Mouse (Mus musculus): ENCODE measurements around the gene Fbxl3.

Gene Fbxl3

DNA sequence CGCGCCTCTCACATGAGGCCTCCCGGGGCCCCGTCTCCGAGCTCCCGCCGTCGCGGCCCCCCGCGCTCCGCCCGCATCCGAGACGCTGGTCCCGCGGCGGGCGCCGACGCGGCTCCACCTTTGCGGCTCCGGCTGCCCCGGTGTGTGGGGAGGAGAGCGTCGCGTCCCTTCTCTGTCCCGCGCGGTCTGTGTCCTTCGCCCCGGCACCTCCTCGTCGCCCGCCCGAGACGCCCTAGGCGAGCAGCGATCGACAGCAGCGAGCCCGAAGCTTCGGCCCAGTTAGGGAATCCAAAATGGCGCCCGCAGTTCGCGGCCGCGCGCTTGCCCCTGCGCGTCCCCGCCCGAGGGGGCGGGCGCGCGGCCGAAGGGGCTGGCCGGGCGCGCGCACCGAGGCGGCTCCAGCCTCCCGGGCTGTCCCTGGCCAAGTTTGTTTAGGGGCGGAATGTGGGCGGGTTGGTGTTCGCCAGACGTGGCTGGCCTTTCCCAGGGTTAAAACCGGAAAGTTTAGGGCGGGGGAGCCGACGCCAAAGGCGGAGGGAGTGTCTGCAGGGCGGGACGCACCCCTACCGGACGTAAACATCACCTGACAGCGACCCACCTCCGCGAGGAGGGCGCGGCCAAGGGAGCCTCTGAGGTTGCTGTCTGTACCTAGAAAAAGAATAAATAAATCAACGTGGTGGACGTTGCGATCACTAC, at the start of gene Fbxl3:
Gene Fbxl3, minus strand, starts transcription at position 329 of the 696 bp plus-strand sequence.
- DNase-seq (ENCODE audit: low spot score in 2 of 2): peak; percentile 71 to 85

DNA sequence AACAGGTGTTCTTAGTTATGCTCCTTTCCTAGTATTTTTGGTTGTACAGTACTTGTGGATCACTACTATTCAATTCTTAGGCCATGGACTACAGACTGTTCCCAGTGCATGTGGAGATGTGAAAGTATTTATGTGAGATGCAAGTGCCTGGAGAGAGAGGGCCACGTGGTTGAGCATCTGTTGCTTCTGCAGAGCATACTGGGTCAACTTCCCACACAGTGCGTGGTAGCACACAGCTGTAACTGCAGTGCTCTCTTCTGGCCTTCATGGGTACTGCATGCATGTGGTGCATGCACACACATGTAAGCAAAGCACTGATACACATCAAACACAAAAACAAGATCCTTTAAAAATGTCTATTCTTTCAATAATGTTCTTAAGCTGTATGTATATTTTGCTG, 32.6 kb upstream of the Fbxl3 start:
- no peak for DNase-seq (ENCODE audit: low spot score in 2 of 2)

DNA sequence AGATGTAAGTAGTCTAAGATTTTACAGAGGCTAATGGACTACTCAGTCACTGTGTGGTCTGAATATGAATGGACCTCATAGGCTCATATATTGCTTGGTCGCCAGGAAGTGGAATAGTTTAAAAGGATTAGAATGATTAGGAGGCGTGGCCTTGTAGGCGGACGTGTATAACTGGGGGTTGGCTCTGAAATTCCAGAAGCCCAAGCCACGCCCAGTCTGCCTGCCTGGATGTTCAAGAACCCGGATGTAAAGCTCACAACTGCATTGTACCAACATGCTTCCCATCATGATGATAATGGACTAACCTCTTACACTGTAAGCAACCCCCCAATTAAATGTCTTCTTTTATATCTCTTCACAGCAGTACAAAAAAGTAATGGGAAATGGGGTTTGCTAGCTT, 26.4 kb upstream of the Fbxl3 start:
- no peak for DNase-seq (ENCODE audit: low spot score in 2 of 2)

DNA sequence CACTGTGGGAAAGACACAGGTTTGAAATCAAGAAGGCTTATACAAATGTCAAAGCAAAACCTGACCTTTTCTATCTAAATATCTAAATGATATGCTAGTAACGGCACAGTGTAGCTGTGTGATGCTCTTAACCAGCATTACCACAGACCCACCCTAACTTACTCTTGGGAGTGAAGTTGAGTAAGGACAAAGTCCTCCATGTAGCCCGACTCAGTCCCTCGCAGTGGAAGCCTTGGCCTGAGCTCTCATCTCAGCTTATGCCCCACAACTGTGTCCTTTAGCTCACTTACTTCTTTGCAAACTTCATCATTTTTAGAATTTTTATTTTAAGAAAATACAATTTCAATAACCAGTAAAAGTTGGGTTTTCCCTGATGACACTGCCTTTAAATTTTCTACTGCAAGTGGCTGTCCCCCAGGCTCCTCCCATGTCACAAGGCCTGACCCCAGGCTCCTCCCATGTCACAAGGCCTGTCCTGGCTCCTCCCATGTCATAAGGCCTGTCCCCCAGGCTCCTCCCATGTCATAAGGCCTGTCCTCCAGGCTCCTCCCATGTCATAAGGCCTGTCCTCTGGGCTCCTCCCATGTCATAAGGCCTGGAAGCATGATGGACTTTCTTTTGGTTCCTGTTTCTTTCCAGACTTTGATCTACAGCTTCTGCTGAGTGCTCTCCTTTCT, 15.8 kb upstream of the Fbxl3 start:
- no peak for DNase-seq (ENCODE audit: low spot score in 2 of 2)

DNA sequence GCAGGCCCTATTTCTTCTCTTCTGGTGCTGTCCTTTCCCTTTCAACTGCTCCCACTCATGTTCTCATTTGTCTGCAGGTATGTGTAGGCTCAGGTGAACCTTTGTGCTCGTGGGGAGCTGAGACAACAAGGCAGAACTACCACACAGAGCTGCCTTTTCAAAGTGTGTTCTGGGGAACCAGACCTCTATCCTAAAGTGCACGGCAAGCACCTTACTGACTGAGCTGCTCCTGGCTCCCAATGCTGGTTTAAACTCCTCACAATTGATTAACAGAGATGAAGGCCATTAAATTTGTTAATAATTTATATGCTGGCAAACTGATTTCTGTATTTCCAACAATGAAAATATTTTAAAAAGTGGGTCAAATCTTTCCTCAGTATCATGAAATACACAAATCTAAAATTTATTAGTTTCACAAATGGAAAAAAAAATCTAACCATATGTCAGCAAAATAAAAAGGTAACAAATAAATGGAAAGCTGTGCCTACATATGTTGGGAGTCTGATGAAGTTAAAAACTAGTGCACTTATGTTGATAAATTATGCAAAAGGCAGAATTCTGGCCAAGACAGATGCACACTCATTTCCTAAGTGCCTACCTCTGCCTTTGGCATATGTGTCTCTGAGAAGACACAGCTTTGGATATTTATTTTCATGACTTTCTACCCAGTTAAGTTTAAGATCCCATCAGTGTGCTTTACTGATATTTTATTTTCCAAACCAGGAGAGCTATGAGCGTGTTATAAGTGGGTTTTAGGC, 13.4 kb upstream of the Fbxl3 start:
- no peak for DNase-seq (ENCODE audit: low spot score in 2 of 2)

DNA sequence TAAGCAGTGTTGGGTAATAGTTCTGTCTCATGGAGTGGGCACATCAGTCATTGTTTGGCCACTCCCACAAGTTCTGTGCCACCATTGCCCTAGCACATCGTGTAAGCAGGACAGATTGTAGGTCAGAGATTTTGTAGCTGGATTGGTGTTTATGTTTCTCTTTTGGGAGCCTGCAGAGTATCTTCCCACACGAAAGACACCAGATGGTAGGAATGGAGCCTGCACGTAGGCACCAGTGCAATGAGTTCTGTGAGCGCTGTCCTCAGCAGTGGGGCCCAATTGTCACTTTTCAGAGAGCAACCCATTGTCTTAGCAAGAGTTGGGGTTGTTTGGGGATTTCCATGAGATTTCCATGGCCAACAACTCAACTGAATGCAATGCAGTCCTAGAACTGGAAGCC, 10.6 kb upstream of the Fbxl3 start:
- DNase-seq (ENCODE audit: low spot score in 2 of 2): peak in 1 of 2 experiments; percentile 58

DNA sequence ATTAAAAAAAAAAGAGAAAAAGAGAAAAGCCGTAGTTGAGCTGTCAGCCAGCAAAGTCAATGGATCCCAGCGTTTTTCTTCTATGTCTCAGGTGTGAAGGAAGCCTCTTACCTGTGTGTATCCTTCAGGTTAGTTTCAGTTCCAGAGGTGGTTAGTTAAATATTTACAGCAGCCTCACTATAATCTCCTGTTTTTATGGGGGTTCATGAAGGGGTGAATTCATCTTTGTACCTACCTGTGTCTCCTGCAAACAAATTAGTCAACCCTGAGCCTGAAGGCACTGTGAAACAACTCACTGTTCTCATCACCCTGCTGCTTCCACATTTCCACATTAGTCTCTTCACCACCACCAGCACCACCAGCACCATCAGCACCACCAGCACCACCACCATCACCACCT, 6.9 kb upstream of the Fbxl3 start:
- no peak for DNase-seq (ENCODE audit: low spot score in 2 of 2)

DNA sequence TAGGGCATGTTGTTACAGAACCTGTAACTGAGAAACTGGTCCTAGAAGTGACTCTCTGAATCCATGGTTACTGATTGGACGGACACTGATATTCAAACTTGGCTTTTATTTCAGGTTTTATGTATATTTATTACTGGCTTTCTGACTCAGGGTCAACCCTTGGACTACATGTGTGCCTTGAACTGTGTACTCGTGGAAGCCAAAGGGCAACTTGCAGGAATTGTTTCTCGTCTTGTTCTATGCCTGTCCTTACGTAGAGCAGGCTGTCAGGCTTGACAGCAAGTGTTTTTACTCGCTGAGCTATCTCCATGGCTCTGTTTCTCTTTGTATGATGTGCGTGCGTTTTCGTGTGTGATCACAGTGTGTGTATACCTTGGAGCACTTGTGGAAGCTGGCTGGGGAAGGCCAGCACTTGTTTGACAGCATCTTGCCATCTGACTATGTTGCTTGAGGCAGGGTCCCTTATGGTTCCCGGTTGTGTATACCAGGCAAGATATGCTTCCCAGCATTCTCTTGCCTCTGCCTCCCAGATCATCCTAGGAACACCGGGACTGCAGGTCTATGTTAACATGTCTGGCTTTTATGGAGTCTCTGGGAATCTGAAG, 3.5 kb upstream of the Fbxl3 start:
- DNase-seq (ENCODE audit: low spot score in 2 of 2): no peak

DNA sequence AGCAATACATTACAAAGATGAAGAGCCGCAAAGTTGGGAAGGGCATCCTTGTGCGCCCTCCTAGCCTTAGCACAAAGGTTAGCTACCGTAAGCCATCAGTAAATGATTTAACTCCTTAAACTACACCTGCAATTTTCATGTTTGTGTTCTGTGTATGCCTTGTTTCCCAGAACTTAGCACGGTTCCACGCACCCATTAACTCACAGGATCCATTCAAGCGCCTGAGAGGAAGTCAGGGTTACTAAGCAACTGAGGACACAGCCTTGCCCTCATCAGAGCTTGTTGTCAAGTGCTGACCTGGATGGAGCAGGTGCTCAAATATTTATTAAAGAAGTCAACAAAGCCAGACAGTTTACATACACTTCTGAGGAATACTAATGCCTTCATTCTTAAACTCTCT, 2.9 kb upstream of the Fbxl3 start:
- no peak for DNase-seq (ENCODE audit: low spot score in 2 of 2)

DNA sequence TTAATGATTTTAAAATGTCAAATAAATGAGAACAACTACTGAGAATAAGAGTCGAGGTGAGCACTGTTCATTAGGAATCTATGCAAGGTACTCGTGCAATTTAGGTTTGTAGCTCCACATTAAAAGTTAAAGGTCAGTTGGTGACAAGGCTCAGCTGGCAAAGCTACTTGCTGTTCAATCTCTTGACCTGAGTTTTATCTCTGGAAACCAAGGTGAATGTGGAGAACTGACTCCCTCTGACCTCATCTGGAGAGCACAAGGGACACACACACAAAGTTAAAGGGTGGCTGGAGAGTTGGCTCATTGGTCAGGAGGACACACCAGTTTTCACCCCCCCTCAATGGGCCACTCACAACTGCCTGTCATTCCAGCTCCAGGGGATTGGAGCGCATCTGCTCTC, 1.8 kb upstream of the Fbxl3 start:
- no peak for DNase-seq (ENCODE audit: low spot score in 2 of 2)

DNA sequence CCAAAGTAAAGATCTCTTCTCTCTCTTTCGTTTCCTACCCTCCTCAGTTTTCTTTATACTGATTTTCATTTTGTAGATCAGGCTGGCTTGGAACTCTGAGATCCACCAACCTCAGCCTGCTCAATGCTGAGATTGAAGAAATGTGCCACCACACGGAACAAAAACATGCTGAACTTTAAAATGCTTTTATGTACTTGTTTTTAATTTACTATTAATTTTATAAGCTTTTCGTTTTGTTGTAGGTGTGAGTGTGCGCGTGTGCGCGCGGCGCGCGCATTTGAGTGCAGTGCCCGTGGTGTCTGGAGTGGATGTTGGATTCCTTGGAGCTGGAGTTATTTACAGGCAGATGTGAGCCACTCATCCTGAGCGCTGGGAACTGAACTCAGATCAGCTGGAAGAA, 930 bp upstream of the Fbxl3 start:
- no peak for DNase-seq (ENCODE audit: low spot score in 2 of 2)

DNA sequence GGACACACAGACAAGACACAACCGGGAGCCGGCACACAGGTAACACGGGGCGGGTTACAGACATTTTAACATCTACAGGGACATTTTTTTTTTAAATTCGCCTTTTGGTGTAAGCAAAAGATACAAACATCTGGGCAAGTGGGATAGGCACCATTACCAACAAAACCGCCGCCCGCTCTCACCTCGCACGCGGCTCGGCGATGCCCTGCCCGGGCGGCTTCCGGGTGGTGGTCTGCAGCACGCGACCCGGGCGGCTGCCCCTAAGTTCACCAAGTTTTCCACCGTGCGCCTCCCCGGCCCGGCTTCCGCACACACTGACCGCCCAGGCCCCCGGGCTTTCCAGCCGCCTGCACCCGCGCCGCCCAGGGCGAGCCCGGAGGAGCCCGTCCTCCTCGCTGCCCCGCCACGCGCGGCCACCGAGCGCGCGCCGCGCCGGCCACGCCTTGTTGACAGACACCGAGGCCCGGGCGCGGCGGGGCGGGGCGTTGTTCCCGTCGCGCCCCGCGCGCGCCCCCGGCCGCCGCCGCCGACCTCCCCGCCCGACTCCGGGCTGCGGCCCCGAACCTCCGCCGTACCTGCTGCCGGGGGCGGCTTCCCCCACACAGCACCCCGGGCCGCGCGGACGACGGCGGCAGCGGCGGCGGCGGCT, 655 bp downstream of the Fbxl3 start:
- peak in 1 of 2 experiments; percentile 70 for DNase-seq (ENCODE audit: low spot score in 2 of 2)

DNA sequence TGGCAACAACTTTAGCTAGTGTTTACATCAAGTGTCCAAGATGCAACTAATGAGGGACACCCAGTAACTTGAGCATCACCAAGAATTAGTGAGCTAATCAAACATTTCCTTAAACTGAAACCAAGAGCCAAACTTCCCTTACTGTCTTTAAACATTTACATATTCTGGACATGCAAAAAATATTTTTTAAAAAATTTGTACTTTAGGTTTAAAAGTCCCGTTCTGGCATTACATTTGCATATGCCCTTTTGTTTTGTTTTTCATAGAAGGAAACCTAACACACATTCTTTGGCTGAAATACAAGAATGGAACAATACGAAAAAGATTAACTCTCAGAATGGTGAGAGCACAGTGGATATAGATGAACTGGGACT, 1.2 kb downstream of the Fbxl3 start:
- DNase-seq (ENCODE audit: low spot score in 2 of 2): no peak

DNA sequence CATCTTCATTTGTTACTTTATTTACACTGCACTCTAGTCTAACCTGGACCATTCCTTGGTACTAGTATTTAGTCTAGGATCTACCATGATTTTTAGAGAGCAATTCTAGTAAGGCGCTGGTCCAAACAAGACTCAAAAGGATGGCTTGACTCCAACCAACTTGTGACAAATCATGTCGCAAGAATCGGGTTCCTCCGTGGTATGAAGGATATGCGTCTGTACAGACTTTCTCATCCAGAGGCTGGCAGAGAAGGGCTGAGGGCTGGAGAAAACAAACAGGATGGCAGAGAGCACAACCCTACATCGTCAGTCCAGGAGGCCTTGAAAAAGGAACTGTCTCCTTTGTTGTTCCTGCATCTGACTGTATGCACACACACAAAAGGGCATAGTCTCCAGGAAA, 2.7 kb downstream of the Fbxl3 start:
- DNase-seq (ENCODE audit: low spot score in 2 of 2): no peak

DNA sequence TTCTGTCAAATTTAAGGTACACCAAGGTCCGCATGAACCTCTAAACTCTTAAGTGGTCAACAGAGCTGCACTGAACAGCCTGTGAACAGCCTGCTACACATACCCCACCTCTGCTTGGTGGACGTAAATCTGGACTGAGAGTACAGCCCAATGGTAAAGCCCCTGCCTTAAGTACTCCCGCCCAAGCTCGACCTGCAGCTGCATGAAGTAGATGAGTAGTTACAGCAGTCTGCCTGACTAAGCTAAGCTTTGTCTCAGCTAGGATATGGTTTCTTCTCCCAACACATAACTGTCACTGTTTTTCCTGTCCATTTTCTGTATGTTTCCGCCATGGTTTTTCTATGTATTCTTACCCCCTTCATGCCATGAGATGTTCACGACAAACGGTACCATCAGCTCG, 3.5 kb downstream of the Fbxl3 start:
- DNase-seq (ENCODE audit: low spot score in 2 of 2): no peak

DNA sequence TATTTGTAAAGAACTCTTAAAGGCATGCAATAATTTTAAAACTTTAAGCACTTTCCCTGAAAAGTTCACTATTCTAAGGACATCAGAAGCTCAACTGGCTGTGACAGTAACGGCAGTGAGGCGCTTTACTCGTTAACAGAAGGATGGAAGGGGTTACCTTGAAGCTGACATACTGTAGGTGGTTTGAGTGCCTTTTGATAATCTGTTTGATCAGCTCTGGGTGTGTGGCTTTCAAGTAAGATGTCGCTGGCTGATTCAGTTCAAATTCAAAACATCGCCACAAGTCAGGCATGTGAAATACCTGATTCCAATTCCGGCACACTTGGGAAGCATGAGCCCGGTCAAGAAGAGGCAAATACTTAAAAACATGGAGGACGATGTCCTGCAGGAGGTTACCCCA, 4.3 kb downstream of the Fbxl3 start:
- DNase-seq (ENCODE audit: low spot score in 2 of 2): no peak

DNA sequence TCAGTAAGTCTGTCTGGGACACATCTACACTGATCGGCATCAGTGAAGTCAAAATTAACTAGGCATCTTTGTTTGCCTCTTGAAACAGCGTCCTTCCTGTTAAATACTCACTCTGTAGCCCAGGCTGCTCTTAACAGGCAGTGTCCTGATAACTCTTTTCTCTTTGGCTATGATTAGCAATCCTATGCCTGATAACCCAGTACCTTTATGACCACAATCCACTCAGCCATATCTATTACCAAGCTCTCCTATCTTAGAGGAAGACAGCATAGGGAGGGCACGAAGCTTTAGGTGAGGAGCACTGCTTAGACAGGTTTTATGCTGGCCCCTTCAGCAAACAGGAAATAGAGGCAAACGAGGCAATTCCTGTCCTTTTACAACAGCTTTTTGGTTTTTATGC, 5.7 kb downstream of the Fbxl3 start:
- no peak for DNase-seq (ENCODE audit: low spot score in 2 of 2)

DNA sequence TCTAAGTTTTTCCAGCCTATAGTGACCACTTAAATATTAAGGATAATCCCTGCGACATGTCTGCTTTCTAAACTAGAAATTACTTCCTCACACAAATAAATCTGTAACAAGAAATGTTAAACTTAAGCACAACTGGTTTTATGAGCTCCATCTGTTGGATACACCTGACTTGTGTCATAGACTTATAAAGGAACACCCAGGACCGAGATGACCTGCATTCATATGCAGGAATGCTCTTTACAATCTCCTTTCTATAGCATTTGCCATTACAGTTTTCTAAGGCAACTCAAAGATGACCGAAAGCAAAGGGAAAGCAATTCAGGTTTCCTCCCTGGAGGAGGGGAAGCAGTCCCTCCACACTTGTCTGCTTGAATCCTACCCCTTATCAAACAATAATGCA, 6.1 kb downstream of the Fbxl3 start:
- DNase-seq (ENCODE audit: low spot score in 2 of 2): no peak

DNA sequence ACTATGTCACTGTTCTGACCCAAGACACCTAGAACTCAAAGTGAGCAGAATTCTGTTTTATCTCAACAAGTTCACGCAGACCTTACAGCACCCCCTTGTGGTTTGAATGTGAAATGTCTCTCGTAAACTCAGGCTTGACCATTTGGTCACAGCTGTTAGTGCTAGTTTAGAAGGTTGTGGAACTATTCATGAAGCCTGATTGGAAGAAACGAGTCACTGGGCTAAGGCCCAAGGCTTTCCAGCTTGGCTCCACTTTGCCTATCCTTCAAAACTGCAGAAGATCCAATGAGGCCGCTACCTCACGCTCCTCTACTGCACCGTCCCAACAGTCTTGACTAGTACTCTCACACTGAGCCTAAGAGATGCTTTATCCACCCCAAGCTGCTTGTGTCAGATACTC, 10.7 kb downstream of the Fbxl3 start:
- DNase-seq (ENCODE audit: low spot score in 2 of 2): peak in 1 of 2 experiments; percentile 44

DNA sequence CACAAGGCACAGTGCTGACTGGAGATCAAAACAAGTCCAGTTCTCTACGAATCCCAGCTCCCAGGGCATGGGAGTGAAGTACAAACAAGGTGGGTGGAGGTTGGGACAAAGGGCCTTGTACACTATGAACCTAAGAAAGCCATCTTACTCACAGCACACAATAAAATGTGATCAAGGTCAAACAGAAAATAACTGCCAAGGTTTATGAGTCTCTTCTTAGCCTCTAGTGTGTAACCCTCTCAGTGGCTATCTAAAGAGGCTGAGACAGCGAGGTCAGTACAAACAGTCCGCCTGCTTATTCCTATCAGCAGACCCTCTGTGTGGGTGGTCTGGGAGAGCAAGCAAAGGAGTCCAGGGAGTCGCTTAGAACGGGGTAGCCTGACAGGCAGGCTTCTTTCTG, 11.5 kb downstream of the Fbxl3 start:
- no peak for DNase-seq (ENCODE audit: low spot score in 2 of 2)

DNA sequence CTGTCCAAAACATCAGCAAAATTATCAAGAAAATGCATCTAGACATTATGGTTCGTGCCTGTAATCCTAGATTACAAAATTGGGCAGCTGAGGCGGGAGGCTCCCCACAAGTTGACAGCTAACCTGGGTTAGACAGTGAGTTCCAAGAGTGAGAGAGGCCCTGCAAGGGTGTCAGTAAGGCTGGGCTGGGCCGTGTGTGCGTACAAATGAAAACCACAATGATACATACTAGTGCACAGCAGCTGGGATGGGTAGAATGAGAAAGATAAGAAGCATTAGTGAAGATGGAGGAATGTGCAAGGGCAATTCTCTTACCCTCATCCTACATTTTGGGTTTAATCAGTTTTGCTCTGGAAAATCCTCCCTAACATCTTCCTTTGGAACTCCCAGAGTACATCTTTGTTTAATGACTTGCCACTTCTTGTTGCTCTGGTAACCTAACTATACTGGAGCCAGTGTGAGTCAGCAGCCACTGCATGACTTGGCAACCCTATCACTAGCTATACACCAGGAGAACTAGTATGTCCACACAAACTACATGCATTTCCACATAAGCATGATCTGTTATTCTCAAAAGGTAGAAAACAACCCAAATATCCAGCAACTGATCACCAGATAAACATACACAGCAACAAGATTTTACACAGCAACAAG, 12.6 kb downstream of the Fbxl3 start:
- DNase-seq (ENCODE audit: low spot score in 2 of 2): no peak

Measured in left cerebral cortex, adult 9 months (tissue).